Mouse (Mus musculus): ENCODE measurements around the gene Prepl.
A peak's percentile ranks its signal among the peaks of the same experiment; 100 is the strongest.

DNA sequence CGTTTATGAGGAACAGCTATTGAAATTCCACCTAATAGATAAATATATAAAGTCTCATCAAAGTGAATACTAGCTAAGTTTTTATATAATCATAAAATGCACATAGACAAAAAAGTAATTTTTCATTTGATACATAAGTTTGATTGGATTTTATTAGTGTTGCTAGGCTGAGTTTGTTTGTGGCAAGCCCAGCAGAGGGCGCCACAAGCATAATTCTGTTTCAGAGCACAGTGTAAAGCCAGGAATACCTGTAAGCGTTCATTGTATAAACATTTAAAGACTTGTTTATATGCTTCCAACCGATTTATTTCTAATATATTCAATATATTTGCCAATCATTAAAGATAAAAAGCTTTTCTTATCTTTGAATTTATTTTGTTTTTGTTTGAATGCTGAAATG lies 26.6 kb upstream of the Prepl start:
- TF ChIP-seq CTCF (IDR thresholded peaks at IDR 0.05; ENCODE audit: low read depth), result peak; percentile 72
- TF ChIP-seq EP300 (IDR thresholded peaks at IDR 0.05; ENCODE audit: low read depth), result no peak

Measured in liver, postnatal 0 days (tissue).